Mouse (Mus musculus) midbrain, postnatal 0 days (tissue): ENCODE data around the gene Shisa8. TPM values are rescaled to one million over a fixed set of nuclear protein-coding genes. Genes with fewer than 3 reads are reported as not detected.
A peak's percentile ranks its signal among the peaks of the same experiment; 100 is the strongest.

ENCODE experiments used
- ATAC-seq: fragments of 200-750 bp; cut with Nextera tagmentation; 2 replicates; pipeline ENCODE4 v1.8.0; 2017; ENCODE audit warnings: moderate number of reproducible peaks, mild to moderate bottlenecking, moderate TSS enrichment, moderate library complexity; ENCODE audit not compliant: low FRiP score
- DNase-seq: peaks from one replicate; pipeline ENCODE4 v3.0.0-alpha.2; 2015; ENCODE audit warnings: low spot score
- H3K27ac ChIP-seq: fragments of 300-500 bp; sonication (generic); 2 replicates; pipeline ENCODE4 v1.5.1; 2014; ENCODE audit warnings: low read depth, mild to moderate bottlenecking, low read length, mixed read lengths
- H3K27me3 ChIP-seq: fragments of 300-500 bp; sonication (generic); 2 replicates; pipeline ENCODE4 v1.6.1; 2014; ENCODE audit warnings: low read length, control low read depth, mixed read lengths; ENCODE audit not compliant: insufficient read depth
- H3K36me3 ChIP-seq: fragments of 300-500 bp; sonication (generic); 2 replicates; pipeline ENCODE4 v1.6.1; 2014; ENCODE audit warnings: low read length, control low read depth, mixed read lengths; ENCODE audit not compliant: insufficient read depth
- H3K4me1 ChIP-seq: fragments of 300-500 bp; sonication (generic); 2 replicates; pipeline ENCODE4 v1.6.1; 2014; ENCODE audit warnings: mild to moderate bottlenecking, control low read depth, antibody characterized with exemption, low read length, mixed read lengths; ENCODE audit not compliant: insufficient read depth
- H3K4me2 ChIP-seq: fragments of 300-500 bp; sonication (generic); 2 replicates; pipeline ENCODE4 v1.6.1; 2014; ENCODE audit warnings: low read depth, mild to moderate bottlenecking, low read length, mixed read lengths; ENCODE audit not compliant: poor library complexity, severe bottlenecking
- H3K4me3 ChIP-seq: fragments of 300-500 bp; sonication (generic); 2 replicates; pipeline ENCODE4 v1.5.1; 2014; ENCODE audit warnings: low read depth, mild to moderate bottlenecking, low read length, moderate library complexity
- H3K9ac ChIP-seq: fragments of 300-500 bp; sonication (generic); replicated peaks from 2 replicates; pipeline ENCODE4 v1.6.1; 2014; ENCODE audit warnings: mild to moderate bottlenecking, low read length, moderate library complexity, mixed read lengths; ENCODE audit not compliant: poor library complexity, severe bottlenecking
- H3K9me3 ChIP-seq: fragments of 300-500 bp; sonication (generic); 2 replicates; pipeline ENCODE4 v1.6.1; 2016; ENCODE audit warnings: low read length, control low read depth
- CTCF ChIP-seq: IDR thresholded peaks from 2 replicates; pipeline ENCODE4 v1.5.1; 2016; ENCODE audit warnings: antibody characterized with exemption, mild to moderate bottlenecking
- WGBS: fragments of 180-500 bp; shearing (Covaris S2); extraction: QIAGEN DNeasy Blood & Tissue Kit; methylation state at CpG from one replicate; pipeline ENCODE4 v1.1.7; 2014; 5-methylcytosine and 5-hydroxymethylcytosine counted together
- polyA plus RNA-seq: library from polyadenylated mRNA; unstranded; fragments of >200 nt; fragmentation: Nextera tagmentation; extraction: Ambion mirVana; gene quantifications from 2 replicates; pipeline ENCODE4 v1.2.1, GENCODE M21; 2015
- total RNA-seq: library from RNA; depleted of rRNA; stranded (reverse); fragments of >200 nt; gene quantifications from 2 replicates; pipeline ENCODE4 v1.2.3, GENCODE M21; 2014

Gene Shisa8
- total and polyA plus RNA-seq, 2 experiments from 2014 or later: 1.6 to 7.6 TPM

GRCm38 (mm10) chr15:82197937-82198336, 14.7 kb downstream of the Shisa8 start:
- H3K36me3 ChIP-seq: peaks cover 92% of the 10 kb centered on the region
- H3K9ac ChIP-seq: no peak overlapping the region
- ATAC-seq (no peak), DNase-seq (no peak)
- no peaks in the 10 kb centered on the region for H3K9me3 ChIP-seq
- TF ChIP-seq CTCF: no peak
- H3K27me3 ChIP-seq: no peaks in the 10 kb centered on the region
- no peak overlapping the region for H3K27ac ChIP-seq
- WGBS: 95% methylated on average over 11 of the region's 11 CpGs
- H3K4me1 ChIP-seq: no peaks in the 10 kb centered on the region
- H3K4me2 ChIP-seq: no peak overlapping the region
- no peak overlapping the region for H3K4me3 ChIP-seq

GRCm38 (mm10) chr15:82197246-82197750, 15.3 kb downstream of the Shisa8 start:
- ATAC-seq: no peak

GRCm38 (mm10) chr15:82196300-82196699, 16.3 kb downstream of the Shisa8 start:
- Histone ChIP-seq H3K4me3 (no peak overlapping the region), H3K36me3 (peaks cover 95% of the 10 kb centered on the region), H3K27ac (no peak overlapping the region), H3K4me2 (no peak overlapping the region), H3K4me1 (no peaks in the 10 kb centered on the region), H3K9ac (no peak overlapping the region), H3K27me3 (no peaks in the 10 kb centered on the region), H3K9me3 (no peaks in the 10 kb centered on the region)
- WGBS: 89% methylated on average over 12 of the region's 12 CpGs
- no peak for TF ChIP-seq CTCF
- ATAC-seq: no peak
- no peak for DNase-seq

More at GRCm38 (mm10) chr15:82197246-82197750, 15.3 kb downstream of the Shisa8 start:
- no peaks in the 10 kb centered on the region for H3K9me3 ChIP-seq
- TF ChIP-seq CTCF: no peak
- 95% methylated on average over 10 of the region's 10 CpGs for WGBS
- H3K27ac ChIP-seq: no peak overlapping the region
- no peak overlapping the region for H3K4me3 ChIP-seq
- no peak overlapping the region for H3K4me2 ChIP-seq
- H3K27me3 ChIP-seq: no peaks in the 10 kb centered on the region
- no peak for DNase-seq
- no peak overlapping the region for H3K9ac ChIP-seq
- H3K4me1 ChIP-seq: no peaks in the 10 kb centered on the region
- peaks cover 95% of the 10 kb centered on the region for H3K36me3 ChIP-seq

DNA sequence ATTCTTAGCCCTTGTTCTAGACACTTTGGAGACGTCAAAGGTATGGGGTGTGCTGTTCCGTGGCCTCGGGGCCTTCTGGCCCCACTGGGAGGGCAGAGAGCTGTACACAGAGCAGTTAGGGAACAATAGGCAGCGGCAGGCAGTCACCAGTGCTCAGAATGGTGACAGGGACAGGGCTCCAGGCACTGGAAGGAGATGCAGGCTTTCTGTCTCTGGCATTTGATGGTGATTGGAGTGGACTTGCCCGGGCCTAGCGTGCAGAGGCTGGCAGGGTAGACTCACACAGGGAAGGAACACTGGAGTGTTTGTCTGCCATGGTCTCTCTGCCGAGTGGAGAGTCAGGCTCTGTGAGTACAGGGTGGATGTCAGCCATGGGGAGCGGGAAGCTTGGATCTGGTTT, 20.0 kb downstream of the Shisa8 start:
- Histone ChIP-seq H3K36me3 (peaks cover 70% of the 10 kb centered on the region), H3K4me3 (no peak overlapping the region), H3K27me3 (no peaks in the 10 kb centered on the region), H3K4me2 (no peak overlapping the region), H3K9me3 (no peaks in the 10 kb centered on the region), H3K27ac (no peak overlapping the region), H3K9ac (no peak overlapping the region), H3K4me1 (no peaks in the 10 kb centered on the region)
- no peak for DNase-seq
- ATAC-seq: no peak
- 69% methylated on average over 8 of the region's 8 CpGs for WGBS
- no peak for TF ChIP-seq CTCF

DNA sequence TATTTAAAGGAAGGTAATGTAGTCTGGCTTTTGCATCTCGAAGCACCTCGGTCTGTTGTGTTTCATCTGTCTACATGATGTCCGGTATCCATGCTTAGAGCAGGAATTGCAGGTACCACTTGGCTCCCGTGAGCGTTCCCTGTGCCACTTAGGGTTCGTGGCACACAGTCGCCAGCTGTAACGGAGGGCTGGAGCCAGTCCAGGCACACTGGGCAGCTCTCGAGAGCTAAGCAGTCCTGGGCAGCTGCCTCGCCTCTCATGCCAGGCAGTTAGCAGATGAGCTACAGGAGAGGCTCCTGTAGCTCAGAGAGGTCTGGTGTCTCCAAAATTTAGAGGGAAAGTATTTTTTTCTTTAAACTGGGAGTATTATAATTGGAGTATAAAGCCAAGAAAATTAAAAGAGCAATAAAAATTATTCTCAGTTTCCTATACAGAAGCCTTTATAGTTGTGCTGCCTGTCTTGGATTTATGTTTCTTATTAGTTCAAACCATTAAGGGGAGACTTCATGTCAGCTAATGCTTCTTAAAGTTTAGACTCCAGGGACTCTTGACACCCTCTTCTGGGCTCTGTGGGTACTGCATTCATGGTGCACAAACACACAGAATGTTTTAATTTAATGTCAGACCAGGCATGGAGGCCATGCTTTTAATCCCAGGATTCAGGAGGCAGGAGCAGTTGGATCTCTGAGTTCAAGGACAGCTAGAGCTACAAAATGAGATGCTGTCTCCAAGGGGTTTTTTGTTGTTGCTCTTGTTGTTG, 24.0 kb downstream of the Shisa8 start:
- no peaks in the 10 kb centered on the region for H3K4me1 ChIP-seq
- ATAC-seq (no peak), DNase-seq (peak; percentile 50)
- H3K36me3 ChIP-seq: peaks cover 70% of the 10 kb centered on the region
- no peak overlapping the region for H3K4me3 ChIP-seq
- peak; percentile 67 for TF ChIP-seq CTCF
- H3K27me3 ChIP-seq: no peaks in the 10 kb centered on the region
- no peak overlapping the region for H3K4me2 ChIP-seq
- H3K9ac ChIP-seq: no peak overlapping the region
- H3K27ac ChIP-seq: no peak overlapping the region
- H3K9me3 ChIP-seq: no peaks in the 10 kb centered on the region
- 90% methylated on average over 10 of the region's 10 CpGs for WGBS

DNA sequence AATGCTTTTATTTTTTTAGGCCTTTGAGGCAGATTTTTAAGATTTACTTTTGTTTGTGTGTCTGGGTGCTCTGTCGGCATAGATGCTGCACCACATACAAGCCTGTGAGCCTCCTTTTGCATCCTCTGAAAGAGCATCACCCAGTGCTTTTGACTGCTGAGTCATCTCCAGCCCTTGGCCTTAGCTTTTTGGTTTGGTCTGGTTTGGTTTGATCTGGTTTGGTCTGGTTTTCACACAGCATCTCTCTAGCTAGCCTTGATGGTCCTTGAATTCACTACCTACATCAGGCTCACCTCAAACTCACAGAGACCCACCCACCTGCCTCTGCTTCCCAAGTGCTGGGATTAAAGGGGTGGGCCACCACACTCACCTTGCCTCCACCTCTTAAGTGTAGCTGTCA, 24.7 kb downstream of the Shisa8 start:
- 92% methylated on average over 1 of the region's 1 CpGs for WGBS
- no peaks in the 10 kb centered on the region for H3K27me3 ChIP-seq
- H3K4me2 ChIP-seq: no peak overlapping the region
- no peak for TF ChIP-seq CTCF
- DNase-seq (no peak), ATAC-seq (no peak)
- H3K9me3 ChIP-seq: no peaks in the 10 kb centered on the region
- no peaks in the 10 kb centered on the region for H3K4me1 ChIP-seq
- no peak overlapping the region for H3K27ac ChIP-seq
- no peak overlapping the region for H3K9ac ChIP-seq
- no peak overlapping the region for H3K4me3 ChIP-seq
- H3K36me3 ChIP-seq: peaks cover 70% of the 10 kb centered on the region
